Mouse (Mus musculus): Measurements from ENCODE around the gene Tnfrsf21. TPM values are rescaled to one million over a fixed set of nuclear protein-coding genes. Genes with fewer than 3 reads are reported as not detected.

The Tnfrsf21 gene
- polyA plus RNA-seq, 1 experiment from 2014 or later = 18.7 TPM

GRCm38 (mm10) chr17:43076801-43077493, 60.6 kb downstream of the Tnfrsf21 start:
- peaks cover 5% of the 10 kb centered on the region for H3K4me1 ChIP-seq (replicated peaks; ENCODE audit: control insufficient read depth, insufficient read depth, low read length)
- ATAC-seq (replicated peaks; ENCODE audit: low FRiP score, low TSS enrichment, low read depth) (peak; percentile 91), DNase-seq (ENCODE audit: low spot score) (peak; percentile 84)
- H3K9ac ChIP-seq (ENCODE audit: low read length) = no peak overlapping the region
- peak overlapping the region; percentile 6 for H3K4me2 ChIP-seq (ENCODE audit: low read length)
- no peak overlapping the region for H3K4me3 ChIP-seq (ENCODE audit: low read depth, low read length)
- no peaks in the 10 kb centered on the region for H3K9me3 ChIP-seq (ENCODE audit: control insufficient read depth, low read length)
- H3K27ac ChIP-seq (ENCODE audit: low read depth) = peak overlapping the region; percentile 12; the same call in 1 of the 2 replicates
- no peaks in the 10 kb centered on the region for H3K36me3 ChIP-seq (ENCODE audit: control insufficient read depth, insufficient read depth, low read length)
- H3K27me3 ChIP-seq (replicated peaks; ENCODE audit: control insufficient read depth, insufficient read depth, low read length) = no peaks in the 10 kb centered on the region
- WGBS = 25% methylated on average over 18 of the region's 18 CpGs

GRCm38 (mm10) chr17:43077540-43077939, 61.2 kb downstream of the Tnfrsf21 start:
- ATAC-seq (replicated peaks; ENCODE audit: low FRiP score, low TSS enrichment, low read depth) (0 out of 2 replicates have a peak, but pooled peaks have one; percentile 1), DNase-seq (ENCODE audit: low spot score) (peak; percentile 63)
- H3K27ac ChIP-seq (ENCODE audit: low read depth) = peak overlapping the region; percentile 12; the same call in 1 of the 2 replicates
- H3K4me1 ChIP-seq (replicated peaks; ENCODE audit: control insufficient read depth, insufficient read depth, low read length) = peaks cover 5% of the 10 kb centered on the region
- H3K4me3 ChIP-seq (ENCODE audit: low read depth, low read length) = no peak overlapping the region
- no peak overlapping the region for H3K9ac ChIP-seq (ENCODE audit: low read length)
- 42% methylated on average over 4 of the region's 4 CpGs for WGBS
- H3K9me3 ChIP-seq (ENCODE audit: control insufficient read depth, low read length) = no peaks in the 10 kb centered on the region
- H3K36me3 ChIP-seq (ENCODE audit: control insufficient read depth, insufficient read depth, low read length) = no peaks in the 10 kb centered on the region
- no peaks in the 10 kb centered on the region for H3K27me3 ChIP-seq (replicated peaks; ENCODE audit: control insufficient read depth, insufficient read depth, low read length)
- H3K4me2 ChIP-seq (ENCODE audit: low read length) = peak overlapping the region; percentile 6

GRCm38 (mm10) chr17:43081225-43081624, 64.9 kb downstream of the Tnfrsf21 start:
- Histone ChIP-seq H3K9ac (ENCODE audit: low read length) (no peak overlapping the region), H3K4me2 (ENCODE audit: low read length) (no peak overlapping the region), H3K4me3 (ENCODE audit: low read depth, low read length) (no peak overlapping the region), H3K9me3 (ENCODE audit: control insufficient read depth, low read length) (no peaks in the 10 kb centered on the region), H3K36me3 (ENCODE audit: control insufficient read depth, insufficient read depth, low read length) (0 out of 2 replicates have a peak, but pooled peaks cover under 1% of the 10 kb centered on the region), H3K27ac (ENCODE audit: low read depth) (no peak overlapping the region), H3K4me1 (replicated peaks; ENCODE audit: control insufficient read depth, insufficient read depth, low read length) (no peaks in the 10 kb centered on the region), H3K27me3 (replicated peaks; ENCODE audit: control insufficient read depth, insufficient read depth, low read length) (no peaks in the 10 kb centered on the region)
- ATAC-seq (replicated peaks; ENCODE audit: low FRiP score, low TSS enrichment, low read depth) (no peak), DNase-seq (ENCODE audit: low spot score) (no peak)
- WGBS = 85% methylated on average over 5 of the region's 5 CpGs

GRCm38 (mm10) chr17:43089496-43089895, 73.1 kb downstream of the Tnfrsf21 start:
- 85% methylated on average over 6 of the region's 6 CpGs for WGBS
- H3K27ac ChIP-seq (ENCODE audit: low read depth) = no peak overlapping the region
- DNase-seq (ENCODE audit: low spot score) (no peak), ATAC-seq (replicated peaks; ENCODE audit: low FRiP score, low TSS enrichment, low read depth) (no peak)
- no peak overlapping the region for H3K4me2 ChIP-seq (ENCODE audit: low read length)
- no peaks in the 10 kb centered on the region for H3K9me3 ChIP-seq (ENCODE audit: control insufficient read depth, low read length)
- no peak overlapping the region for H3K9ac ChIP-seq (ENCODE audit: low read length)
- no peaks in the 10 kb centered on the region for H3K27me3 ChIP-seq (replicated peaks; ENCODE audit: control insufficient read depth, insufficient read depth, low read length)
- H3K36me3 ChIP-seq (ENCODE audit: control insufficient read depth, insufficient read depth, low read length) = 0 out of 2 replicates have a peak, but pooled peaks cover 12% of the 10 kb centered on the region
- H3K4me1 ChIP-seq (replicated peaks; ENCODE audit: control insufficient read depth, insufficient read depth, low read length) = no peaks in the 10 kb centered on the region
- H3K4me3 ChIP-seq (ENCODE audit: low read depth, low read length) = no peak overlapping the region

GRCm38 (mm10) chr17:43090948-43091724, 74.8 kb downstream of the Tnfrsf21 start:
- H3K27ac ChIP-seq (ENCODE audit: low read depth) = no peak overlapping the region
- H3K36me3 ChIP-seq (ENCODE audit: control insufficient read depth, insufficient read depth, low read length) = 0 out of 2 replicates have a peak, but pooled peaks cover 12% of the 10 kb centered on the region
- 76% methylated on average over 3 of the region's 3 CpGs for WGBS
- H3K4me3 ChIP-seq (ENCODE audit: low read depth, low read length) = no peak overlapping the region
- no peak for ATAC-seq (replicated peaks; ENCODE audit: low FRiP score, low TSS enrichment, low read depth)
- no peak overlapping the region for H3K9ac ChIP-seq (ENCODE audit: low read length)
- H3K27me3 ChIP-seq (replicated peaks; ENCODE audit: control insufficient read depth, insufficient read depth, low read length) = no peaks in the 10 kb centered on the region
- no peaks in the 10 kb centered on the region for H3K4me1 ChIP-seq (replicated peaks; ENCODE audit: control insufficient read depth, insufficient read depth, low read length)
- no peak for DNase-seq (ENCODE audit: low spot score)
- H3K9me3 ChIP-seq (ENCODE audit: control insufficient read depth, low read length) = no peaks in the 10 kb centered on the region
- no peak overlapping the region for H3K4me2 ChIP-seq (ENCODE audit: low read length)

GRCm38 (mm10) chr17:43092280-43092995, 76.1 kb downstream of the Tnfrsf21 start:
- no peaks in the 10 kb centered on the region for H3K4me1 ChIP-seq (replicated peaks; ENCODE audit: control insufficient read depth, insufficient read depth, low read length)
- H3K36me3 ChIP-seq (ENCODE audit: control insufficient read depth, insufficient read depth, low read length) = 0 out of 2 replicates have a peak, but pooled peaks cover 6% of the 10 kb centered on the region
- no peaks in the 10 kb centered on the region for H3K9me3 ChIP-seq (ENCODE audit: control insufficient read depth, low read length)
- H3K4me2 ChIP-seq (ENCODE audit: low read length) = no peak overlapping the region
- H3K4me3 ChIP-seq (ENCODE audit: low read depth, low read length) = no peak overlapping the region
- WGBS = 53% methylated on average over 8 of the region's 8 CpGs
- no peak overlapping the region for H3K9ac ChIP-seq (ENCODE audit: low read length)
- ATAC-seq (replicated peaks; ENCODE audit: low FRiP score, low TSS enrichment, low read depth) (no peak), DNase-seq (ENCODE audit: low spot score) (no peak)
- H3K27me3 ChIP-seq (replicated peaks; ENCODE audit: control insufficient read depth, insufficient read depth, low read length) = no peaks in the 10 kb centered on the region
- H3K27ac ChIP-seq (ENCODE audit: low read depth) = no peak overlapping the region

GRCm38 (mm10) chr17:43094285-43094684, 77.9 kb downstream of the Tnfrsf21 start:
- ATAC-seq (replicated peaks; ENCODE audit: low FRiP score, low TSS enrichment, low read depth) (no peak), DNase-seq (ENCODE audit: low spot score) (no peak)
- 32% methylated on average over 2 of the region's 2 CpGs for WGBS
- H3K9me3 ChIP-seq (ENCODE audit: control insufficient read depth, low read length) = no peaks in the 10 kb centered on the region
- no peak overlapping the region for H3K4me2 ChIP-seq (ENCODE audit: low read length)
- H3K36me3 ChIP-seq (ENCODE audit: control insufficient read depth, insufficient read depth, low read length) = no peaks in the 10 kb centered on the region
- no peak overlapping the region for H3K4me3 ChIP-seq (ENCODE audit: low read depth, low read length)
- H3K27me3 ChIP-seq (replicated peaks; ENCODE audit: control insufficient read depth, insufficient read depth, low read length) = no peaks in the 10 kb centered on the region
- no peaks in the 10 kb centered on the region for H3K4me1 ChIP-seq (replicated peaks; ENCODE audit: control insufficient read depth, insufficient read depth, low read length)
- no peak overlapping the region for H3K9ac ChIP-seq (ENCODE audit: low read length)
- no peak overlapping the region for H3K27ac ChIP-seq (ENCODE audit: low read depth)

GRCm38 (mm10) chr17:43097101-43097688, 80.8 kb downstream of the Tnfrsf21 start:
- H3K9ac ChIP-seq (ENCODE audit: low read length) = no peak overlapping the region
- no peaks in the 10 kb centered on the region for H3K4me1 ChIP-seq (replicated peaks; ENCODE audit: control insufficient read depth, insufficient read depth, low read length)
- H3K36me3 ChIP-seq (ENCODE audit: control insufficient read depth, insufficient read depth, low read length) = no peaks in the 10 kb centered on the region
- no peaks in the 10 kb centered on the region for H3K27me3 ChIP-seq (replicated peaks; ENCODE audit: control insufficient read depth, insufficient read depth, low read length)
- H3K9me3 ChIP-seq (ENCODE audit: control insufficient read depth, low read length) = no peaks in the 10 kb centered on the region
- H3K4me3 ChIP-seq (ENCODE audit: low read depth, low read length) = no peak overlapping the region
- no peak overlapping the region for H3K4me2 ChIP-seq (ENCODE audit: low read length)
- no peak overlapping the region for H3K27ac ChIP-seq (ENCODE audit: low read depth)
- ATAC-seq (replicated peaks; ENCODE audit: low FRiP score, low TSS enrichment, low read depth) (no peak), DNase-seq (ENCODE audit: low spot score) (no peak)
- WGBS = 36% methylated on average over 4 of the region's 4 CpGs
